Mouse (Mus musculus) heart, embryonic 16.5 days (tissue): ENCODE measurements at regions not wholly inside any gene's neighbourhood (a gene's known extent, or its start where the extent isn't known, plus 50 kb on each side); places are given as distances from the start of the nearest gene placed in this dataset.

Experiments
- ATAC-seq: fragments of 200-750 bp; cut with Nextera tagmentation; replicated peaks from 2 replicates; pipeline ENCODE4 v1.8.0; 2017; ENCODE audit warnings: moderate number of reproducible peaks; ENCODE audit not compliant: insufficient read depth, low FRiP score; ENCODE audit errors: extremely low read depth
- H3K27ac ChIP-seq: fragments of 300-500 bp; sonication (generic); 2 replicates; pipeline ENCODE4 v1.5.1; 2014; ENCODE audit warnings: mild to moderate bottlenecking, low read length, control low read depth, moderate library complexity
- H3K27me3 ChIP-seq: fragments of 300-500 bp; sonication (generic); 2 replicates; pipeline ENCODE4 v1.6.1; 2014; ENCODE audit warnings: low read length, mixed read lengths; ENCODE audit not compliant: control insufficient read depth, insufficient read depth
- H3K36me3 ChIP-seq: fragments of 300-500 bp; sonication (generic); 2 replicates; pipeline ENCODE4 v1.6.1; 2014; ENCODE audit not compliant: control insufficient read depth, insufficient read depth
- H3K4me1 ChIP-seq: fragments of 300-500 bp; sonication (generic); 2 replicates; pipeline ENCODE4 v1.6.1; 2014; ENCODE audit warnings: low read length, mixed read lengths; ENCODE audit not compliant: control insufficient read depth, insufficient read depth
- H3K4me2 ChIP-seq: fragments of 300-500 bp; sonication (generic); 2 replicates; pipeline ENCODE4 v1.6.1; 2014; ENCODE audit warnings: low read depth, mild to moderate bottlenecking, control low read depth, low read length
- H3K4me3 ChIP-seq: fragments of 300-500 bp; sonication (generic); 2 replicates; pipeline ENCODE4 v1.5.1; 2014; ENCODE audit warnings: mild to moderate bottlenecking, control low read depth, low read length
- H3K9ac ChIP-seq: fragments of 300-500 bp; sonication (generic); 2 replicates; pipeline ENCODE4 v1.6.1; 2014; ENCODE audit warnings: low read length, control low read depth
- H3K9me3 ChIP-seq: fragments of 300-500 bp; sonication (generic); replicated peaks from 2 replicates; pipeline ENCODE4 v1.6.1; 2016; ENCODE audit warnings: low read length; ENCODE audit not compliant: control insufficient read depth
- WGBS: fragments of 180-500 bp; shearing (Covaris S2); extraction: QIAGEN DNeasy Blood & Tissue Kit; methylation state at CpG from one replicate; pipeline ENCODE4 v1.1.7; 2014; 5-methylcytosine and 5-hydroxymethylcytosine counted together

- Histone ChIP-seq H3K4me1 (no peaks in the 10 kb centered on the region), H3K4me3 (no peak overlapping the region)
Measured at GRCm38 (mm10) chr9:118204456-118204855, 54.5 kb upstream of the Cmc1 start.

GRCm38 (mm10) chr9:118206483-118206882 is 56.5 kb upstream of the Cmc1 start:
- 88% methylated on average over 7 of the region's 7 CpGs for WGBS

More at GRCm38 (mm10) chr9:118204456-118204855, 54.5 kb upstream of the Cmc1 start:
- Histone ChIP-seq H3K27me3 (no peaks in the 10 kb centered on the region), H3K4me2 (no peak overlapping the region), H3K9ac (no peak overlapping the region), H3K27ac (no peak overlapping the region), H3K9me3 (no peaks in the 10 kb centered on the region), H3K36me3 (no peaks in the 10 kb centered on the region)
- WGBS: 84% methylated on average over 9 of the region's 9 CpGs
- no peak for ATAC-seq

GRCm38 (mm10) chr9:118219696-118220095 is 69.7 kb upstream of the Cmc1 start:
- peaks cover 3% of the 10 kb centered on the region for H3K9me3 ChIP-seq
- no peak overlapping the region for H3K4me3 ChIP-seq
- H3K27ac ChIP-seq: no peak overlapping the region
- no peak overlapping the region for H3K4me2 ChIP-seq
- WGBS: 96% methylated on average over 5 of the region's 5 CpGs
- no peaks in the 10 kb centered on the region for H3K36me3 ChIP-seq
- no peaks in the 10 kb centered on the region for H3K27me3 ChIP-seq
- H3K4me1 ChIP-seq: no peaks in the 10 kb centered on the region
- H3K9ac ChIP-seq: no peak overlapping the region
- ATAC-seq: no peak

More at GRCm38 (mm10) chr9:118206483-118206882, 56.5 kb upstream of the Cmc1 start:
- no peak overlapping the region for H3K4me2 ChIP-seq
- ATAC-seq: no peak
- H3K27me3 ChIP-seq: no peaks in the 10 kb centered on the region
- H3K9me3 ChIP-seq: no peaks in the 10 kb centered on the region
- no peak overlapping the region for H3K9ac ChIP-seq
- no peaks in the 10 kb centered on the region for H3K36me3 ChIP-seq
- no peak overlapping the region for H3K27ac ChIP-seq
- no peaks in the 10 kb centered on the region for H3K4me1 ChIP-seq
- H3K4me3 ChIP-seq: no peak overlapping the region

GRCm38 (mm10) chr9:118221186-118221585 is 71.2 kb upstream of the Cmc1 start:
- no peak for ATAC-seq
- Histone ChIP-seq H3K27me3 (no peaks in the 10 kb centered on the region), H3K9me3 (no peaks in the 10 kb centered on the region), H3K4me1 (no peaks in the 10 kb centered on the region), H3K27ac (no peak overlapping the region), H3K4me3 (no peak overlapping the region), H3K36me3 (no peaks in the 10 kb centered on the region), H3K9ac (no peak overlapping the region), H3K4me2 (no peak overlapping the region)
- WGBS: 60% methylated on average over 14 of the region's 14 CpGs

GRCm38 (mm10) chr9:118227401-118228061 is 77.6 kb upstream of the Cmc1 start:
- no peak overlapping the region for H3K27ac ChIP-seq
- 50% methylated on average over 23 of the region's 23 CpGs for WGBS
- no peak overlapping the region for H3K4me3 ChIP-seq
- no peaks in the 10 kb centered on the region for H3K27me3 ChIP-seq
- H3K9me3 ChIP-seq: no peaks in the 10 kb centered on the region
- ATAC-seq: no peak
- H3K36me3 ChIP-seq: no peaks in the 10 kb centered on the region
- H3K9ac ChIP-seq: no peak overlapping the region
- H3K4me1 ChIP-seq: no peaks in the 10 kb centered on the region
- H3K4me2 ChIP-seq: no peak overlapping the region

GRCm38 (mm10) chr9:118228691-118229427 is 78.9 kb upstream of the Cmc1 start:
- 69% methylated on average over 19 of the region's 19 CpGs for WGBS
- H3K9ac ChIP-seq: no peak overlapping the region
- no peak overlapping the region for H3K4me2 ChIP-seq
- no peaks in the 10 kb centered on the region for H3K36me3 ChIP-seq
- H3K27me3 ChIP-seq: no peaks in the 10 kb centered on the region
- no peak overlapping the region for H3K4me3 ChIP-seq
- no peaks in the 10 kb centered on the region for H3K4me1 ChIP-seq
- no peaks in the 10 kb centered on the region for H3K9me3 ChIP-seq
- no peak overlapping the region for H3K27ac ChIP-seq
- no peak for ATAC-seq

- Histone ChIP-seq H3K9me3 (no peaks in the 10 kb centered on the region), H3K36me3 (no peaks in the 10 kb centered on the region), H3K27me3 (no peaks in the 10 kb centered on the region), H3K27ac (no peak overlapping the region), H3K4me1 (no peaks in the 10 kb centered on the region), H3K9ac (no peak overlapping the region), H3K4me3 (no peak overlapping the region), H3K4me2 (no peak overlapping the region)
- 77% methylated on average over 4 of the region's 4 CpGs for WGBS
- no peak for ATAC-seq
Measured at GRCm38 (mm10) chr9:118240711-118241110, 90.7 kb upstream of the Cmc1 start.

GRCm38 (mm10) chr9:118246820-118247628 is 97.0 kb upstream of the Cmc1 start:
- Histone ChIP-seq H3K9me3 (no peaks in the 10 kb centered on the region), H3K9ac (no peak overlapping the region), H3K27me3 (no peaks in the 10 kb centered on the region), H3K4me2 (no peak overlapping the region), H3K4me3 (no peak overlapping the region), H3K36me3 (no peaks in the 10 kb centered on the region), H3K27ac (no peak overlapping the region), H3K4me1 (no peaks in the 10 kb centered on the region)
- 47% methylated on average over 15 of the region's 15 CpGs for WGBS
- ATAC-seq: no peak

- Histone ChIP-seq H3K36me3 (no peaks in the 10 kb centered on the region), H3K4me1 (no peaks in the 10 kb centered on the region), H3K27me3 (peaks cover 5% of the 10 kb centered on the region; the same call in 1 of the 2 replicates), H3K4me3 (no peak overlapping the region), H3K9ac (no peak overlapping the region), H3K9me3 (no peaks in the 10 kb centered on the region), H3K4me2 (no peak overlapping the region), H3K27ac (no peak overlapping the region)
- ATAC-seq: no peak
Measured at GRCm38 (mm10) chr9:118253829-118254228, 103.9 kb upstream of the Cmc1 start.
